Mouse (Mus musculus) olfactory bulb, adult 2 months (tissue): ENCODE data around the gene Arid5a.

Experiments
- CTCF ChIP-seq: fragments of 200-500 bp; IDR thresholded peaks from 2 replicates; pipeline ENCODE4 v1.5.1; 2012; ENCODE audit warnings: low read depth, mild to moderate bottlenecking, low read length, moderate library complexity; ENCODE audit not compliant: insufficient read depth
- POLR2A ChIP-seq: fragments of 200-500 bp; IDR thresholded peaks from 2 replicates; pipeline ENCODE4 v1.6.1; 2012; ENCODE audit warnings: mild to moderate bottlenecking, low read depth, low read length, moderate library complexity; ENCODE audit not compliant: insufficient read depth

GRCm38 (mm10) chr1:36280938-36281337 is 26.6 kb upstream of the Arid5a start:
- TF ChIP-seq CTCF (no peak), POLR2A (no peak)
